Comparison of ENCODE assay signal across 8 mouse cellular contexts in genomic region chr8:105496439-105497180, GRCm38 (mm10). TPM values are rescaled to one million over a fixed set of nuclear protein-coding genes. Genes with fewer than 3 reads are reported as not detected.
DNase-seq lines count a peak whose midpoint lies in the region; ATAC-seq lines count a peak whose summit lies in the region.

Zdhhc1 (minus strand) TSS chr8:105496902.

- intact Hi-C loops in left cerebral cortex, postnatal 14 days (cut with DNase I), result no loop called here

- 0 out of 2 replicates have a peak within 1 kb of the TSS, but pooled peaks have one; percentile 43 for H3K27ac ChIP-seq in intestine, embryonic 14.5 days (ENCODE audit: low read depth)

- 1% methylated on average over 64 of the region's 68 CpGs for WGBS in intestine, embryonic 14.5 days

- H3K36me3 ChIP-seq in intestine, embryonic 14.5 days (ENCODE audit: control insufficient read depth, insufficient read depth, low read length), result no peaks in the 10 kb centered on the region

- H3K27me3 ChIP-seq in intestine, embryonic 14.5 days (replicated peaks; ENCODE audit: control insufficient read depth, insufficient read depth, low read length), result no peaks in the 10 kb centered on the region

- peak within 1 kb of the TSS; percentile 87 for H3K4me2 ChIP-seq in intestine, embryonic 14.5 days (ENCODE audit: low read length)

- DNase-seq in adipocyte (ENCODE audit: low spot score), result peak; percentile 88
- peak; percentile 89 for DNase-seq in embryo, embryonic 10.5 days (ENCODE audit: low spot score)
- DNase-seq in gastrocnemius, postnatal 25 days, result peak; percentile 90
- DNase-seq in intestine, embryonic 14.5 days (ENCODE audit: low spot score), result peak; percentile 94
- DNase-seq in left cerebral cortex, postnatal 14 days (ENCODE audit: low spot score in 2 of 2), result peak; percentile 79 to 87
- peak; percentile 89 for DNase-seq in right cerebral cortex, postnatal 14 days
- peak; percentile 96 for DNase-seq in urinary bladder, postnatal 25 days (ENCODE audit: low spot score)

- peak within 1 kb of the TSS; percentile 88 for H3K4me3 ChIP-seq in intestine, embryonic 14.5 days (ENCODE audit: low read depth, low read length)

- peak within 1 kb of the TSS; percentile 91 for H3K9ac ChIP-seq in intestine, embryonic 14.5 days (ENCODE audit: low read length)

- no peaks in the 10 kb centered on the region for H3K9me3 ChIP-seq in intestine, embryonic 14.5 days (ENCODE audit: control insufficient read depth, low read length)

- peaks cover 16% of the 10 kb centered on the region; the same call in 1 of the 2 replicates for H3K4me1 ChIP-seq in intestine, embryonic 14.5 days (replicated peaks; ENCODE audit: control insufficient read depth, insufficient read depth, low read length)

- ATAC-seq in intestine, embryonic 14.5 days (replicated peaks; ENCODE audit: low FRiP score, low TSS enrichment, low read depth), result peak; percentile 83
- ATAC-seq in megakaryocyte-erythroid progenitor cell, adult 5-6 weeks (replicated peaks; ENCODE audit: low FRiP score, low TSS enrichment, poor library complexity, severe bottlenecking), result peak; percentile 87

RNA-seq across cellular contexts. Expression of gene Zdhhc1, which starts in this region (rescaled TPM):
- 10 to 100 TPM in 1 of 2 experiments, 1 to 10 TPM in 1; 8.7 to 10.1 TPM for total RNA-seq in gastrocnemius, postnatal 25 days (2021)
- polyA plus RNA-seq in intestine, embryonic 14.5 days (2014; fragmentation: Nextera tagmentation; extraction: Ambion mirVana), result 25.0 and 25.2 TPM in 2 replicates
- 10 to 100 TPM; 26.8 to 27.5 TPM for total RNA-seq in left cerebral cortex, postnatal 14 days (2021)
- 8.4 and 12.8 TPM in 2 replicates for total RNA-seq in megakaryocyte-erythroid progenitor cell, adult 5-6 weeks (2014; fragmentation: Nextera tagmentation)
- 2.2 and 3.8 TPM in 2 replicates for total RNA-seq in megakaryocyte-erythroid progenitor cell, adult 5-6 weeks (2017)

Comparison
In these comparisons a context has a peak if more than half of its experiments do, and no peak if none do; other contexts are left out.
1. Peak in every context shown above with its lines: DNase-seq, ATAC-seq, H3K4me3 ChIP-seq and H3K27ac ChIP-seq.